Mouse (Mus musculus): Measurements from ENCODE around the gene Asb1. TPM values are rescaled to one million over a fixed set of nuclear protein-coding genes. Genes with fewer than 3 reads are reported as not detected.
A peak's percentile ranks its signal among the peaks of the same experiment; 100 is the strongest.

Gene Asb1
- total RNA-seq, 2 experiments from 2014 or later = 43.8 to 45.9 TPM

DNA sequence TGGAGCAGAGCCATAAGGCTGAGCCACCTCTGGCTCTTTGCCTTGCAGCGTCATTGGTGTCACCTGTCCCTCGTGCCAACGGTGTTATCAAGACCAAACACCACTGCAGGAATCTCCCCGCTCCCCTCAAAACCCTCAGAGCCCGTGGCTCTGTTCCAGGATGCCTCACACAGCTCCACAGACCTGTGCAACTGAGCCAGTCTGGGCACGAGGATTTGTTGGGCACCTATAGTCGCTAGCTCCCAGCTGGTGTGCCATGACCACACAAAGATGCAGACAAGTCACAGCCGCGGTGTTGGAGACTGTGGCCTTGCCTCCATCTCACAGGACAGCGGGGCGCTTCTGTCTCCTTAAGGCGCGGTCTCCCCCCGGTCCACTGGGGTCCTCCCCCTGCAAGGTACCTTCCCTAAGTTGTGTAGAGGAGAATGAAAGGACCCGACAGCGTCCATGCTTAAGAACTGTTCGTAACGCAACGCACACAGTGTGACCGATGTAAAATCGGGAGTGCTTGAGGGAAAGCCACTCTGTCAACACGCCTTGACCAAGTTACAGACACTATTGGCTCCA, 557 bp upstream of the Asb1 start:
- no peak for DNase-seq (ENCODE audit: low spot score in 2 of 2)
- intact Hi-C loops (cut with DNase I) = loop anchor here (10.0 kb wide), 1 partner anchor 925 kb away; no protein-coding TSS in a partner anchor

DNA sequence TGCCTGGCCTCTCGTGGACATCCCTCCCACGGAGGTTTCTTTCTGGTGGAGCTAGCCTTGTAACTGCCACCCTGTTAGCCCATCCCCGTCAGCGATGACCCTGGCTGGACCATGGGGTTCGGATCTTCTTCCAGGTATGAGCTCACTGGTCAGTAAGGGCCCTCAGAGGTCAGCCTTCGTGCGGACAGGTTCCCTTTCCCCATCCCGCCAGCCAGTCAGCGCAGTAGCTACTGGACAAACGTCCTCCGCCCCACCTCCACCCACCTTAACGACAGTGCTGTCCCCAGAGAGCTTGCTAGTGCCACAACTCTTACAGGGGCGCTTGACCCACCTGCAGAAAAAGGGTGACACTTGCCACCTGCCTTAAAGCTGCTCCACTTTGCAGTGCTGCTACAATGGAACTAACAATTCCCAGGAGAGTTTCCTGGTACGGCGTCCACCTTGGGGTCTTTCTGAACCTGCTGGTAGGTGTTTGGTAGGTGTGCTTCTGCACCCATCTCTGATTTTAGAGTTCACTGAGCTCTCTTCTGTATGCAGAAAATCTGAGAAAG, 773 bp downstream of the Asb1 start:
- intact Hi-C loops (cut with DNase I) = no loop called here
- DNase-seq (ENCODE audit: low spot score in 2 of 2) = no peak

DNA sequence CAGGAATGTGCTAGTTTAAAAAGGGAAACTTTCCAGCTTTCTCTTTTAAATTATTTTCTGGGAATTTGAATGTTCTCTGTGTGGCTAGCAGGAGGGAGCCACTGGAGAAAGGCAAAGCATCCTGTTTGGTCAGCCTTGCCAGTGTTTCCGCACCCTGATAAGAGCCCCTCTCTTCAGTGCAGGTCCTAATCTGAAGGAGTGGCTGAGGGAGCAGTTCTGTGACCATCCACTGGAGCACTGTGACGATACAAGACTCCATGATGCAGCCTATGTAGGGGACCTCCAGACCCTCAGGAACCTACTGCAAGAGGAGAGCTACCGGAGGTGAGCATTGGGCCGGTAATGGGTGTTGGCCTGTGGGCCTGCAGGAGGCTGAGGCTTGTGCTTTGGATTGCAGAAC, 3.6 kb downstream of the Asb1 start:
- intact Hi-C loops (cut with DNase I) = no loop called here
- no peak for DNase-seq (ENCODE audit: low spot score in 2 of 2)

DNA sequence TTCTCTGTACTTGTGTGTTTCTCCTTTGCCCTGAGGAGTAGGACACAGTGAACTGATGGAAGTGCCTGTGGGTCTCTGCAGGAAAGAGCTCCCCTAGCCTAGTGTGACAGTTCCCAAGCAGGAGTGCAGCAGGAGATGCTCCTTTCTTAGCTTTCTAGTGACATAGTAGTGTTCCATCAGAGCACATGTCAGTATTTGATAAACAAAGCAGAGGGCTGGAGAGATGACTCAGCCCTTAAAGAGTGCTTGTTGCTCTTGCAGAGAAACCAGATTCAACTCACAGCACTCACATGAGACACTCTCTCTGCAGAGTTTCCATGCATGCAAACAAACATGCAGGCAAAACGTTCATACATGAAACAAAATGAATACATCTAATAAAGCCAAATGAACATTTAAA, 4.9 kb downstream of the Asb1 start:
- intact Hi-C loops (cut with DNase I) = no loop called here
- no peak for DNase-seq (ENCODE audit: low spot score in 2 of 2)

DNA sequence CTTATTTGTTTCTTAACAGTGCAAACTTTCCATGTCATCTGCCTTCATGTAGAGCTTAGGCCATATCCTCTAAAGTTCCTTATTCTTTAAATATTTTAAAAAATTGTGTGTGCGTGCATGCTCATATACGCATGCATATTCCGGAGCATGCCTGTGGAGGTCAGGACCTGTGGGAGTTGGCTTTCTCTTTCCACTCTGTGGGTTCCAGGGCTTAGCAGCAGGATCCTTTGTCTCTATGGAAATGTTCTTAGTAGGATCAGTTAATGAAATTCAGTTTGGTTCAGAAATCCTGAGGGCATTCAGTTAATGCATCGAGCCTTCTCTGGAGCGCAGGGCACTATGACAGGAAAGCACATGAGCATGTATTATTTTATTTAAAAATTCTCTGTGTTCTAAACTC, 7.2 kb downstream of the Asb1 start:
- intact Hi-C loops (cut with DNase I) = no loop called here

DNA sequence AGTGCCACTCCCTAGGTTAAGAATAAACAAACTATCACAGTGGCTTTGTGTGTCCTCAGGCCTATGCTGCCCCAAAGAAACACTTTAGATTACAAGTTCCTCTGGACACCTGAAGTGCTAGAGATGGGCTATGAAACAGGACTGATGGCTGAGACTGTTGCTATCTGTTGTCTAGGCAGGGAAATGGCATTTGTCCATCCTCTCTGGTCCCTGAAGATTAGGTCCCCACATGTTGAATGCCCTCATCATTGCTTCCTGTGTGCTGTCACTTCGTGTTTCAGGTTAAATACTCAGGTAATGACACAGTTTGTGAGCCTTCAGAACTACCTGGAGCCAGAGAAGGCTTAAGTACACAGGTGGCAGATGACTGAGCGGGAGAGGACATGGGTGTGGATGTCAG, 8.7 kb downstream of the Asb1 start:
- intact Hi-C loops (cut with DNase I) = no loop called here
- DNase-seq (ENCODE audit: low spot score in 2 of 2) = no peak

More for the DNA sequence above, 7.2 kb downstream of the Asb1 start:
- no peak for DNase-seq (ENCODE audit: low spot score in 2 of 2)

DNA sequence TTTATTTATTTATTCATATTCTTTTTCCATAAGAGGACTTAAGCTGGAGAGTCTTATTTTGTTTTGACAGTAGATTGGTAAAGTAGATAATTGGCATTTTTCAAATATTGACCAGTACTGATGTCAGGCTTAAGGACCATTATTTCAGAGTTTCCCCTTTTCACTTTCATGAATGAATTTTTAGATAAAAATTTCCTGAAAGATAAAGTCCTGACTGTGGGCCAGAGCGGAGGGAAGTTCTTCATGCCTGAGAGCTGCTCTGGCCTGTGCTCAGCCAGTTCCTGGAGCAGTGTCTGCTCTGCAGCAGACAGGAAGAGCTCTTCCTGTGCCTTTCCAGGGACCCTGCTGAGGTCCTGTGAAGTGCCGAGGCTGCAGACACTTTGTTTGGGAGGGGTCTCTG, 16.8 kb downstream of the Asb1 start:
- no peak for DNase-seq (ENCODE audit: low spot score in 2 of 2)
- intact Hi-C loops (cut with DNase I) = no loop called here

DNA sequence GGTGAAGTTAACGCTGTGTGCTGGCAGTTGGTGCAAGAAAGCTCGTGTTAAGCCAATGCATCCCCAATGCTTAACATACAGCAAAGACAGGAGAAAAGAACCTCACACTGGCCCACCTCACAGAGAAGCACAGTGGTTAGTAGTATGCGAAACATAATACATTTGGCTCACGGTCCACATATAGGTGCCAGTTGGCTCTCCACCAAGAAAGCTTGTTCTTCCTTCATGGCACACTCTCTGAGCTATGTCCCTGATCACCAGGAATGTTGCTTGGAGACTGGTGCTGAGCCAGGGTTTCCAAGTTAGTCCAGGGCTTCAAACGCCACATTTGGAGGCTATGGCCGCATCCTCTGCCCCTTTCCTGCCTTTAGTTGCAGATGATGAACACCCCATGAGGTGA, 20.9 kb downstream of the Asb1 start:
- peak in 1 of 2 experiments; percentile 28 for DNase-seq (ENCODE audit: low spot score in 2 of 2)
- intact Hi-C loops (cut with DNase I) = no loop called here

DNA sequence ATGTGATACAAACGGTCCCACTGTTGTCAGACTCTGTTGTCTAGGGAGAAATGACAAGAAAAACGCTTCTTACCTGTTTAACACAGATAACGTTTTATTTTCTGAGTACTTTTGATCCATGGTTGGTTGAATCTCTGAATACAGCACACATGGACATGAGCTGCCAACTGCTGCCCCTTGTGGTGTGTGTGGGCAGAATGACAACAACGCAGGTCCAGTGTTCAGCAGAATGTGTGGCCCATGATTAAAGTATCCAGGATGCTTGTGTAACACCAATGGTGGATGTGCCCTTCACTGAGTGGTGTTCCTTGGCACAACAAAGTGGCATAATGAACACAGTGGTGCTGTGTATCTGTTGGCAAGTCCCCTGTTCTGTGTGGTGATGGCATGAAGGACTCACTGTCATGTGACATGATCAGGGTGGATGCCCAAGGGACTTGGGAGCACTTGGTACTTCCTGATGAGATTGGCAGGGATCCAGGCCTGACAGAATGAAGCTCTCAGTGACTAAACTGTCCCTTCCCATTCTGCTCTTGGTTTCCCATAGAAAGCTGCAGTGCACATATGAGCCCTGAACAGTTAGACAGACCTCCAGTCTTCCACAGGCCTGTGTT, 22.7 kb downstream of the Asb1 start:
- intact Hi-C loops (cut with DNase I) = no loop called here
- peak; percentile 24 to 36 for DNase-seq (ENCODE audit: low spot score in 2 of 2)

DNA sequence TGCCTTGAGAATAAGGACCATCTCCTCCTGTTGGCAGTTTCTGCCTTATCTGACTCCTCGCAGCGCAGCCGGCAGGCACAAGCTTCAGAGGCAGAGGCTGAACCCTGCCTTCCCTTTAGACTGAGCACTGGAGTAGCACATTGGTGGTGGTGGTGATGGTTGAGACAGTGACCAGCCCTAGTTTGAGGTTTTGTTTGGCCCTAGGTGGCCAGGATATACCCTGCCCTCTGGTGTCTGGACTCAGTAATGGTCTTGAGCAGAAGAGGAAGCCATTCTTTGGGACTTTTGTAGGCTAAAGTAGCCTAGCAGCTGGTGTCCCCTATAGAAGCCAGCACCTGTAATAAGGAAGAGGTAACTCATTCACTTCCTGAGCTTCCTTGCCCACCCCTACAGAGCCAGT, 23.7 kb downstream of the Asb1 start:
- intact Hi-C loops (cut with DNase I) = no loop called here
- no peak for DNase-seq (ENCODE audit: low spot score in 2 of 2)

DNA sequence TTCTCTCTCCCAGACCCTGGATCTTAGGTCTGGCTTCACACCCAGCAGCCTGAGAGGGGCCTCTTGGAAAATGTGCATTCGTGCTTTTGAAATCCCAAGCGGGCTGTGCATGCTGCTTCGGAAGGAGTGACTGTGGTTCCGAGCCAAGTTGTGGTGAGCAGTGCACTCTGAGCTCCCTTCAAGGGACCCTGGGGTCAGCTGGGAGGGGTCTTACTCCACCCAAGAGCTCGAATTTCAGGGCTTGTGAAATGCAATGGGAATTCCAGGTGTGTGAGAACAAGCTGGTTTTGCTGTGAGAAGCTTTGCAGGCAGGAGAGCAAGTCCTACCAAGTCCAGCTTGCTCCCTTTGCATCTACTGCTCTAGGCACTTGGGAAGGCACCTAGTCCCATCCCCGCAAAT, 24.3 kb downstream of the Asb1 start:
- intact Hi-C loops (cut with DNase I) = no loop called here

DNA sequence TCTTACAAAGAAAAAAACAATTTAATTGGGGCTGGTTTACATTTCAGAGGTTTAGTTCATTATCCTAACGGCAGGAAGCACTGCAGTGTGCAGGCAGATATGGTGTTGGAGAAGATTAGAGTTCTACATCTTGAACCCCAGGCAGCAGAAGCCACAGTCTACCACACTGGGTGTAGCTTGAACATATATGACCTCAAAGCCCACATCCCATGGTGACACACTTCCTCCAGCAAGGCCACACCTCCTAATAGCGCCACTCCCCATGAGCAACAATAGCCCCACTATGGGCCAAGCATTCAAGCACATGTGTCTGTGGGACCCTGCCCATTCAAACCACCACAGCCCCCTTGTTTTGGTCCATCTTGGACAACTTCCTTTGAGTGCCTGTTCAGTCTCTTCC, 26.9 kb downstream of the Asb1 start:
- intact Hi-C loops (cut with DNase I) = no loop called here
- no peak for DNase-seq (ENCODE audit: low spot score in 2 of 2)

More for the DNA sequence above, 24.3 kb downstream of the Asb1 start:
- DNase-seq (ENCODE audit: low spot score in 2 of 2) = no peak

DNA sequence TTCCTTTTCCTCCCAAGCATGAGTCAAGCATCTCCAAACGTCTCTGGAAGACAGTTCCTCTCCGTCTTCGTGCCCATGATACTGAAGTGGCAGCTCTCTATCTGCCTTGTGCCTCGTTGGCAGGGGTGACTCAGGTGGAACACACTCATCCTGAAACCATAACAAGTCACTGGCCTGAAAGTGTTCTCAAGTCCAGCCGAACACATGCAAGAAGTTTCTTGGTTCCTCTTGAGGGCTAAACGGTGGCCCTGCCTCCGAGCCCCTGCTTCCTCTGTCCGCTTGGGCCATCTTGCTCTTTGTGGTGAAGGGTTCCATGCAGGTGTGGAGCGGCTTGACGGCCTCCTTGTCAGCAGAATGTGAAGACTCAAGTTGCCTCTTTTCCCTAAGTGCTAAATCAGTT, 32.1 kb downstream of the Asb1 start:
- DNase-seq (ENCODE audit: low spot score in 2 of 2) = no peak
- intact Hi-C loops (cut with DNase I) = loop anchor here (10.0 kb wide), 3 partner anchors 182 to 372 kb away; no protein-coding TSS in a partner anchor

DNA sequence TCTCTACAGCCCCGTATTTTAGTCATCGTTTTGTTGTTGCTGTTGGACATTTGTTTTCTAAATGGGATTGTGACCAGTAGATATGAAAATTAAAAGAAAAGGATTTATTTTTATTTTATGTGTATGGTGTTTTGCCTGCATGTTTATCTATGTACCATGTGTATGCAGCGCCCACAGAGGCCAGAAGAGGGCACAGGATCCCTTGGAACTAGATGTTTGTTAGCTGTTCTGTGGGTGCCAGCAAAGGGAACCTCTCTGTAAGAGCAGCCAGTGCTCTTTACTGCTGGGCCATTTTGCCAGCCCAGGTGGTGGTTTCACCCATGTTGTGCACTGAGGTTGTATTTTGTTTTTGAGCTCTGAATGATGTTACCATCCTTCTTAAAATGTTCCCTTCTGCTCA, 33.9 kb downstream of the Asb1 start:
- intact Hi-C loops (cut with DNase I) = loop anchor here (10.0 kb wide), 3 partner anchors 181 to 371 kb away; no protein-coding TSS in a partner anchor
- peak; percentile 69 to 75 for DNase-seq (ENCODE audit: low spot score in 2 of 2)

DNA sequence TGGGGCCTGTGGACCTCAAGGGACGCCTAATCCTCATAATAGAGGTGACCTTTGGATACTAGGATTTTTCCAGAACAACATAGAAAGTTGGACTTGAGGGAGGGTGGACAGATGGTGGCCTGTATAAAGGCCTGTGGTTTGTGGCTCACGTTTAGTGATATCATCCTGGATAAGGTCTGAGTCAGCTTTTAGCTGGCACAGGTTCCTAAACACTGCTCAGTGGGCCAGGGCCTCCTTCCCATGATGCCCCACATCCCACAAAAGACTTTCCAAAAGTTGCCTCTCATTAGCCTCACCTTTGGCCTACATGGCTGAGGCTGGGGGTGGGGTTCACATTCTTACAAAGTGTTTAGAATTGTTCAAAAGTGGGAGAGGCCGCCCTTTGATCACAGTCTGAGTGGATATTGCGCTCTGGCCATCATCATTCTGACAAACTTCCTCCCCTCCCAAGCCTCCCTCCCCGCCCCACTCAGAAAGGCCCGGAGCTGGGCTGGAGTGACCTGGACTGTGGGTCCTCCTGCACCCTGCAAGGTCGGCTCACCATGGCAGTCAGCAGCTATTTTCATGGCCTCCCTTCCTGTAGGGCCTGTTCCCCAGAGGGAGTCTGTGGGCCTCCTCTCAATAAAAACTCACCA, 37.7 kb downstream of the Asb1 start:
- intact Hi-C loops (cut with DNase I) = loop anchor here (10.0 kb wide), 3 partner anchors 177 to 367 kb away; no protein-coding TSS in a partner anchor

DNA sequence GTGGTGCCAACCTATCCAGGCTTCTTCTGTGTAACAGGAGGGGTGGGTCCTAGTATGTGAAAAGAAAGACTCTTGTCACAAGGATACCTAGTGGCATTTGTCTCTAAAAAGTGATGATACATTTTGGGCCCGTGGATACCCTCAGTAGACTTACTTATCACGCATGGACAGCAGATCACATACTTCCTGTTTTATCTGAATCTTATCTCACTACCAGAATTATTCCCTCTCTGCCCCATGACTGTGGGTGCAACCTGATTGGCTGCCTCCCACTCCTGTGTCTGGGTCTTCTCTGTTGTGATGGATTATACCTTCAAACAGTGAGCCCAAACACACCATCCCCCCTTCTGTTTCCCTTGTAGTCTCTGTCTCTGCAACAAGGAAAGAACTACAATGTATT, 40.2 kb downstream of the Asb1 start:
- intact Hi-C loops (cut with DNase I) = no loop called here
- no peak for DNase-seq (ENCODE audit: low spot score in 2 of 2)

More for the DNA sequence above, 37.7 kb downstream of the Asb1 start:
- DNase-seq (ENCODE audit: low spot score in 2 of 2) = no peak

DNA sequence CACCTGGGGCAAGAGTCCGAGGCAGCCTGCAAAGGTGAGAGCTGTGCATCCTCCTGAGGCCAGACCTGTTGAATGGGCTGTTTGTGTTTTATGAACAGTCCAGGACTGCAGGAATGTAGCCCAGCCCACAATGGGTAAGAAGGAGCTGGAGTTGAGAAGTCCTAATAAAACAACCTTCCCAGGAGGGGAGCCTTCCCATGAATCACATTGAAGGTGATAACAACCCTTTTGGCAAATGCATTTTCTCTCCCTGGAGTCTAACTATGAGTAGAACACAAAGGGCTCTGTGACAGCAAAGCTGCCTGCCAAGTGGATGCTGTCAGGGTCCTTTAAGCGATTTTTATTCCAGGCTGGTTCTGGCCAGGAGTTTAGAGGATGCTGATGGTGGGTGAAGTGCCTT, 40.9 kb downstream of the Asb1 start:
- no peak for DNase-seq (ENCODE audit: low spot score in 2 of 2)
- intact Hi-C loops (cut with DNase I) = no loop called here

DNA sequence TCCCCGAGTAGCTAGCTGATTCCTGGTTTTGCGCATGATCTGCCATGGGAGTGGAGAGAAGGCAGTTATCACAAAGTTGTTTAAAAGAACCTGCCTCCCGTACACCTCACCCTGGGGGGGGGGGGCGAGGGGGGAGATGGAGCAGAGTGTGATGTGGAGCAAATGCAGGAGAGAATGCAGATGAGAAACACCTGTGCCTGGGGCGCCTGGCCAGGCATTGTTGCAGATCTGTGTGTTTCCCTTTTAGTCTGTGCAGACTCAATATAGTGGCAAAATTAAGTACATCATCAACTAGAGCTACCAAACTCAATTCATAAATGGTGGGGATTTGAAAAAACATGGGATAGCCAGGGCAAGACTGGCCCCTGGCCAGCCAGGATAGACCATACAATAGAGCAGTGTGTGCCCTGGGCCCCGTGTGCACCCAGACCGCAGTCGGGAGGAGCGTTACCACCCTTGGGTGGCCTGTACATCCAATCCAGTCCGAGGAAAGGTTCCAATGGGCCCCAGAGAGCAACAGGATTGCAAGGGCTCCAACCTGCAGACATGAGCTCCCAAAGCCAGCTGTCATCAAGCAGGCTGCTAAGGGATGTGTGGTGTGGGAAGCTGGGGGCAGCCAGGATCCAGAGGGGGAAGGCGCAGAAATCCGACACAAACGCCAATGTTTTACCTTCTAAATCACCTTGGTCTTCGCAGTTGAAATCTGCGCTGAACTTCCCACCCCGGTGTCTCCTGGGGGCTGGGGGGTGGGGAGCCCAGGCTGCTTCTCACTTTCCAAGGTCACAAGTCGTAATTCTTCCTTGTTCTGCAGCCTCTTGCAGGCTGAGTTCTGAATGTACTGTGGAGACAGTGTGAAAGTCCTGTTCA, 44.9 kb downstream of the Asb1 start:
- DNase-seq (ENCODE audit: low spot score in 2 of 2) = no peak
- intact Hi-C loops (cut with DNase I) = no loop called here

DNA sequence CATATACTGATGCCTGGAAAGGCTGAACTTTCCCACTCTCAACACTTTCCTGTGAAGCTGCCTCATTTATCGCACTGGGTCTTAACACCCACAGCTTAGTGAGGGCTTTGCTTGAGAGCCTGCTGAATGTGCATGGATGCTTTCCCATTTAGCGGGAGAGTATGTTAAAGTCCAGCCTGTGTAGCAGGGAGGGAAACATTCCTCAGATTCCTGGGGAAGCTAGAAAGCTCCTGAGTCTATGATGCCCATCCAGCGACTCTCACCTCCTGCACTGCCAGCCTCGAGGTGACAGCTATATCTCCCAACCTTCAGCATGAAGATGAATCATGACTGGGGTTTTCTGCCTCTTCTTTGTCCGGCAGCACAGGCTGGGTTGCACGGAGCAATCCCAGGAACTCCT, 49.4 kb downstream of the Asb1 start:
- no peak for DNase-seq (ENCODE audit: low spot score in 2 of 2)
- intact Hi-C loops (cut with DNase I) = no loop called here

DNA sequence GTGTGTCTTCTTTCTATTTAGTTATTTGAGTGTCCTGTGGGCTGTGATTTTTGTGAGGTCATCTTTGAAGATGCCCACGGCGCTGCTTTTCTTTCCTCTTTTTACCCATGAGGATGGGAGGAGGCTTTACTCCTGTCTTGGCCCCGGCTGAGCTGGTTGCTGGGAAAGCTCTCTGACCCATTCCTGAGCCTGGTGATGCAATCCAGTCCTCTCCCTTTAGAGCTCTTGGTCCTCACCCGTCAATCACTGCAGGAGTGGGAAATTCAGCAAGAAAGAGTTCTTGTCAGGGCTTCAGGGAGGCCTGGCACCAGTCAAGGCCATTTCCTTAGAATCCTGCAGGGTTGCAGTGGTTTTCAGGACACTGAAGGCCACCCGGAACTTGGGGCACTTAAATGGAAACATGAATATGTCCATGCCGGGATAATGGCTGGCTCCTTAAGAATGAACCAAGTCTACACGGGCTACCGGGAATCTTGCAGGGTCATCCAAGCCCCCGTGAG, 55.2 kb downstream of the Asb1 start:
- intact Hi-C loops (cut with DNase I) = no loop called here
- DNase-seq (ENCODE audit: low spot score in 2 of 2) = no peak
